Mouse (Mus musculus) natural killer cell, adult 2 months (primary cell): ENCODE results near the gene Gm382.

ENCODE experiments used
- DNase-seq, 2 experiments: peaks; one replicate each; pipeline ENCODE4 v3.0.0; 2022; ENCODE audit warnings: low spot score in 2 of 2

Gm382 gene

GRCm38 (mm10) chrX:127039672-127040071 is at the start of gene Gm382:
Gm382 (plus strand) TSS chrX:127039972.
- DNase-seq: no peak

GRCm38 (mm10) chrX:127070179-127070578 is 30.4 kb downstream of the Gm382 start:
- DNase-seq: no peak

- DNase-seq: no peak
Measured at GRCm38 (mm10) chrX:127091282-127091681, 51.5 kb downstream of the Gm382 start.

GRCm38 (mm10) chrX:127093036-127093435 is 53.3 kb downstream of the Gm382 start:
- no peak for DNase-seq

- DNase-seq: no peak
Measured at GRCm38 (mm10) chrX:127093961-127094360, 54.2 kb downstream of the Gm382 start.

GRCm38 (mm10) chrX:127104341-127104740 is 64.6 kb downstream of the Gm382 start:
- no peak for DNase-seq
